Mouse (Mus musculus) cerebellum, adult (tissue): ENCODE data around the gene Kif19a.

ENCODE experiments used
- ATAC-seq: cut with Nextera tagmentation; 2 replicates; pipeline ENCODE4 v1.9.2; 2017; ENCODE audit warnings: mild to moderate bottlenecking, moderate library complexity, mixed read lengths; ENCODE audit not compliant: insufficient number of reproducible peaks, low FRiP score, low TSS enrichment

Kif19a gene

GRCm38 (mm10) chr11:114764820-114765818 is at the start of gene Kif19a:
Kif19a (plus strand) TSS chr11:114765388.
- no peak for ATAC-seq

GRCm38 (mm10) chr11:114715531-114715930 is 49.7 kb upstream of the Kif19a start:
- ATAC-seq: no peak

- ATAC-seq: no peak
Measured at GRCm38 (mm10) chr11:114720535-114720934, 44.7 kb upstream of the Kif19a start.

GRCm38 (mm10) chr11:114722438-114722837 is 42.8 kb upstream of the Kif19a start:
- ATAC-seq: no peak

- ATAC-seq: no peak
Measured at GRCm38 (mm10) chr11:114723030-114723429, 42.2 kb upstream of the Kif19a start.

- no peak for ATAC-seq
Measured at GRCm38 (mm10) chr11:114724787-114725590, 40.2 kb upstream of the Kif19a start.

GRCm38 (mm10) chr11:114726965-114727825 is 38.0 kb upstream of the Kif19a start, which contains the start of gene Dnaic2:
Dnaic2 (plus strand) TSS chr11:114727408.
- peak; percentile 65; the same call in 1 of the 2 replicates for ATAC-seq

GRCm38 (mm10) chr11:114727826-114728186 is 37.4 kb upstream of the Kif19a start:
- no peak for ATAC-seq

- ATAC-seq: no peak
Measured at GRCm38 (mm10) chr11:114728333-114728732, 36.9 kb upstream of the Kif19a start.

- no peak for ATAC-seq
Measured at GRCm38 (mm10) chr11:114729832-114730363, 35.3 kb upstream of the Kif19a start.

GRCm38 (mm10) chr11:114731711-114732110 is 33.5 kb upstream of the Kif19a start:
- no peak for ATAC-seq

- ATAC-seq: no peak
Measured at GRCm38 (mm10) chr11:114732890-114733289, 32.3 kb upstream of the Kif19a start.

- no peak for ATAC-seq
Measured at GRCm38 (mm10) chr11:114736111-114736510, 29.1 kb upstream of the Kif19a start.

- no peak for ATAC-seq
Measured at GRCm38 (mm10) chr11:114736913-114737624, 28.1 kb upstream of the Kif19a start.

- ATAC-seq: no peak
Measured at GRCm38 (mm10) chr11:114740598-114740997, 24.6 kb upstream of the Kif19a start.

- no peak for ATAC-seq
Measured at GRCm38 (mm10) chr11:114741451-114741850, 23.7 kb upstream of the Kif19a start.

GRCm38 (mm10) chr11:114745134-114745533 is 20.1 kb upstream of the Kif19a start:
- ATAC-seq: peak; percentile 45; the same call in 1 of the 2 replicates

- ATAC-seq: no peak
Measured at GRCm38 (mm10) chr11:114747564-114748138, 17.5 kb upstream of the Kif19a start.

GRCm38 (mm10) chr11:114769911-114770310 is 4.7 kb downstream of the Kif19a start:
- ATAC-seq: no peak
